ENCODE assay signal across 28 mouse cellular contexts in the genomic region with DNA sequence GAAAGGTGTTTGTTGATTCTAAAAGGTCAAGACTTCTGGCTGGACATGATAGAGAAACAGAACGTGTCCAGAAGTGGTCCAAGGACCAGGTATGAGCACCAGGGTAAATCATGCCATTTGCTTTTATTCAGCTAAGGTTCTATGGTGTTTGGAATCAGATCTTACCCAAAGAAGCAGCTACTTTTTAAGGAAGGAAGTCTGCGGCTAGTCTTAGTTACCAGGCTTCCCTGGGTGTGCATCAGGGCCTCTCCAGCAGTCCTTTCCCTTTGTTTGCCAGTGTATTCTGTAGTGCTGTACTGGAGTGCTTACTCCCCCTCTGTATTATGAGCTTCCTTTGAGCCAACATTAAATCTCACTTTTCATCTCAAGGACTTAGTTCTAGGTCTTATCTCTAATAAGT.
"Had no signal": no experiment of that assay in that cellular context is flagged by ENCODE, and none has a peak within 500 bp of the region (broad histone marks: within the 10 kb centered on the region; RNA-seq: fewer than 3 reads in every experiment).

No protein-coding gene starts in this region.

- H3K27ac ChIP-seq: embryonic facial prominence, embryonic 10.5 days; embryonic facial prominence, embryonic 12.5 days; embryonic facial prominence, embryonic 13.5 days; embryonic facial prominence, embryonic 15.5 days; forebrain, embryonic 10.5 days; forebrain, embryonic 12.5 days; forebrain, embryonic 13.5 days; forebrain, embryonic 15.5 days; gastrocnemius, adult 2 months; heart, adult 2 months had no signal

- H3K4me3 ChIP-seq: embryonic facial prominence, embryonic 10.5 days; embryonic facial prominence, embryonic 12.5 days; embryonic facial prominence, embryonic 13.5 days; embryonic facial prominence, embryonic 15.5 days; erythroblast, embryonic 14.5 days; forebrain, embryonic 10.5 days; forebrain, embryonic 12.5 days; forebrain, embryonic 13.5 days; forebrain, embryonic 15.5 days; gastrocnemius, adult 2 months; heart, adult 2 months had no signal

- H3K4me1 ChIP-seq: embryonic facial prominence, embryonic 10.5 days; embryonic facial prominence, embryonic 12.5 days; embryonic facial prominence, embryonic 13.5 days; embryonic facial prominence, embryonic 15.5 days; forebrain, embryonic 13.5 days had no signal

- ATAC-seq: forebrain, embryonic 13.5 days; forebrain, embryonic 14.5 days; forebrain, embryonic 15.5 days; forebrain, embryonic 16.5 days; forebrain, postnatal 0 days had no signal

- H3K9me3 ChIP-seq: embryonic facial prominence, embryonic 10.5 days; embryonic facial prominence, embryonic 12.5 days; embryonic facial prominence, embryonic 13.5 days; embryonic facial prominence, embryonic 15.5 days; forebrain, embryonic 10.5 days; forebrain, embryonic 12.5 days; forebrain, embryonic 13.5 days; forebrain, embryonic 15.5 days had no signal

- H3K27me3 ChIP-seq: embryonic facial prominence, embryonic 12.5 days; embryonic facial prominence, embryonic 13.5 days; embryonic facial prominence, embryonic 15.5 days; forebrain, embryonic 12.5 days; forebrain, embryonic 13.5 days; forebrain, embryonic 15.5 days had no signal

- DNase-seq: cerebellum, adult 2 months; cerebellum, adult 8-10 months; cerebellum, adult 9-10 months; cerebellum, adult 9-11 months; cerebellum, postnatal 10 days; cerebellum, postnatal 14 days; cerebellum, postnatal 25 days; cerebellum, postnatal 36 days; embryo, embryonic 11 days; forebrain, postnatal 0 days; gastrocnemius, adult 2 months; gastrocnemius, postnatal 10 days; gastrocnemius, postnatal 14 days; gastrocnemius, postnatal 25 days; gastrocnemius, postnatal 36 days; heart, adult 18-20 months; heart, adult 2 months had no signal

- H3K36me3 ChIP-seq: embryonic facial prominence, embryonic 12.5 days; embryonic facial prominence, embryonic 13.5 days; embryonic facial prominence, embryonic 15.5 days; forebrain, embryonic 10.5 days; forebrain, embryonic 12.5 days; forebrain, embryonic 15.5 days had no signal
